Mouse (Mus musculus) CH12.LX (cell line): ENCODE measurements around the gene Sh2b2. TPM values are rescaled to one million over a fixed set of nuclear protein-coding genes. Genes with fewer than 3 reads are reported as not detected.
A peak's percentile ranks its signal among the peaks of the same experiment; 100 is the strongest.

Experiments
- DNase-seq: peaks from one replicate; pipeline ENCODE4 v3.0.0-alpha.2; 2013; ENCODE audit errors: extremely low read depth
- H3K27ac ChIP-seq: 2 replicates; pipeline ENCODE4 v1.5.1; 2012; ENCODE audit warnings: low read depth, mild to moderate bottlenecking, control low read depth, moderate library complexity; ENCODE audit not compliant: insufficient read depth
- H3K27me3 ChIP-seq: replicated peaks from 2 replicates; pipeline ENCODE3; 2012; ENCODE audit warnings: inconsistent platforms
- H3K36me3 ChIP-seq, 2 experiments: replicated peaks in 1 of 2; 2 replicates each; pipeline versions ENCODE3 to v1.6.1; 2012; ENCODE audit warnings: inconsistent platforms in 1 of 2, low read length in 1 of 2, mild to moderate bottlenecking in 1 of 2, mixed read lengths in 1 of 2, moderate library complexity in 1 of 2; ENCODE audit not compliant: control insufficient read depth in 1 of 2, insufficient read depth in 1 of 2
- H3K4me1 ChIP-seq, 2 experiments: 2 replicates each; pipeline ENCODE4 v1.6.1; 2012; ENCODE audit warnings: inconsistent platforms in 1 of 2, moderate library complexity in 1 of 2; ENCODE audit not compliant: insufficient read depth in 2 of 2, control insufficient read depth in 1 of 2
- H3K4me2 ChIP-seq: 2 replicates; pipeline ENCODE4 v1.6.1; 2012; ENCODE audit warnings: low read depth, mild to moderate bottlenecking, control low read depth; ENCODE audit not compliant: poor library complexity, insufficient read depth, severe bottlenecking
- H3K4me3 ChIP-seq, 3 experiments: fragments of 150-350 bp in 1 of 3; sonication (generic) in 1 of 3; replicated peaks in 1 of 3; 2 replicates each; pipeline versions ENCODE3 to v1.5.1; 2011 to 2012; ENCODE audit warnings: low read depth in 2 of 3, low read length in 2 of 3, mild to moderate bottlenecking in 2 of 3, moderate library complexity in 2 of 3, control low read depth in 1 of 3, improper control_type of control experiment in 1 of 3, inconsistent platforms in 1 of 3, mixed read lengths in 1 of 3; ENCODE audit not compliant: poor library complexity in 1 of 3
- H3K79me2 ChIP-seq: replicated peaks from 2 replicates; pipeline ENCODE4 v1.6.1; 2012; ENCODE audit warnings: mild to moderate bottlenecking, moderate library complexity; ENCODE audit not compliant: control insufficient read depth, poor library complexity, insufficient read depth, severe bottlenecking; ENCODE audit errors: extremely low read depth
- H3K9ac ChIP-seq: 2 replicates; pipeline ENCODE4 v1.6.1; 2012; ENCODE audit warnings: low read depth, mild to moderate bottlenecking, control low read depth, moderate library complexity; ENCODE audit not compliant: insufficient read depth
- H3K9me3 ChIP-seq: replicated peaks from 2 replicates; pipeline ENCODE3; 2012; ENCODE audit warnings: low read length, inconsistent platforms, mixed read lengths
- CTCF ChIP-seq, 2 experiments: IDR thresholded peaks in 1 of 2; conservative IDR thresholded peaks in 1 of 2; 2 replicates each; pipeline ENCODE4 v1.5.1; 2011 to 2012; ENCODE audit warnings: low read depth in 2 of 2, low read length in 2 of 2, improper control_type of control experiment in 1 of 2, inconsistent platforms in 1 of 2, mild to moderate bottlenecking in 1 of 2, moderate library complexity in 1 of 2
- E2F4 ChIP-seq: IDR thresholded peaks from 2 replicates; pipeline ENCODE4 v1.6.1; 2011; ENCODE audit warnings: low read depth, low read length, improper control_type of control experiment; ENCODE audit not compliant: insufficient replicate concordance
- ELF1 ChIP-seq: IDR thresholded peaks from 2 replicates; pipeline ENCODE4 v1.6.1; 2014; ENCODE audit warnings: low read depth, mild to moderate bottlenecking, inconsistent platforms, low read length, improper control_type of control experiment
- HCFC1 ChIP-seq: IDR thresholded peaks from 2 replicates; pipeline ENCODE4 v1.6.1; 2012; ENCODE audit warnings: low read depth, mild to moderate bottlenecking, inconsistent platforms, low read length, improper control_type of control experiment
- KAT2A ChIP-seq: IDR thresholded peaks from 2 replicates; pipeline ENCODE4 v1.6.1; 2012; ENCODE audit warnings: low read length, improper control_type of control experiment, inconsistent platforms; ENCODE audit not compliant: insufficient replicate concordance
- MEF2A ChIP-seq: IDR thresholded peaks from 2 replicates; pipeline ENCODE4 v1.6.1; 2014; ENCODE audit warnings: low read depth, mild to moderate bottlenecking, inconsistent platforms, low read length, improper control_type of control experiment, borderline replicate concordance
- POLR2A ChIP-seq: IDR thresholded peaks from 2 replicates; pipeline ENCODE4 v1.6.1; 2011; ENCODE audit warnings: low read depth, mild to moderate bottlenecking, improper control_type of control experiment, low read length
- RAD21 ChIP-seq: IDR thresholded peaks from 2 replicates; pipeline ENCODE4 v1.6.1; 2011; ENCODE audit warnings: low read depth, mild to moderate bottlenecking, low read length, improper control_type of control experiment, moderate library complexity
- RCOR1 ChIP-seq: conservative IDR thresholded peaks from 2 replicates; pipeline ENCODE4 v1.6.1; 2012; ENCODE audit warnings: low read depth, mild to moderate bottlenecking, inconsistent platforms, low read length, improper control_type of control experiment
- SIN3A ChIP-seq: IDR thresholded peaks from 2 replicates; pipeline ENCODE4 v1.6.1; 2012; ENCODE audit warnings: low read length, improper control_type of control experiment, inconsistent platforms
- SMC3 ChIP-seq: IDR thresholded peaks from 2 replicates; pipeline ENCODE4 v1.6.1; 2011; ENCODE audit warnings: low read depth, low read length, improper control_type of control experiment
- UBTF ChIP-seq: IDR thresholded peaks from 2 replicates; pipeline ENCODE4 v1.6.1; 2012; ENCODE audit warnings: low read depth, mild to moderate bottlenecking, inconsistent platforms, low read length, improper control_type of control experiment, moderate library complexity
- USF2 ChIP-seq: conservative IDR thresholded peaks from 2 replicates; pipeline ENCODE4 v1.6.1; 2011; ENCODE audit warnings: low read depth, low read length, improper control_type of control experiment
- ZC3H11A ChIP-seq: IDR thresholded peaks from 2 replicates; pipeline ENCODE4 v1.6.1; 2012; ENCODE audit warnings: low read depth, mild to moderate bottlenecking, inconsistent platforms, low read length, improper control_type of control experiment
- ZKSCAN1 ChIP-seq: IDR thresholded peaks from 2 replicates; pipeline ENCODE4 v1.6.1; 2012; ENCODE audit warnings: low read depth, inconsistent platforms, low read length, improper control_type of control experiment, borderline replicate concordance
- dilution Hi-C: fragments of 300-500 bp; cut with MboI; formaldehyde crosslinking; loops from 2 replicates; pipeline ENCODE4 v1.14.3; 2020; ENCODE audit warnings: low sequenced_read_pairs; ENCODE audit not compliant: extremely low pct_unique_long_range_greater_than_20kb, extremely low pct_ligation_motif_present
- in situ Hi-C: fragments of 300-500 bp; cut with MboI; formaldehyde crosslinking; loops from 3 replicates; pipeline ENCODE4 v1.14.3; 2019; ENCODE audit warnings: low sequenced_read_pairs, low pct_ligation_motif_present, low pct_unique_long_range_greater_than_20kb, mixed read lengths
- polyA plus RNA-seq: library from polyadenylated mRNA; unstranded; fragments of >175 nt; gene quantifications from 2 replicates; pipeline ENCODE4 v1.2.1, GENCODE M21; 2012; ENCODE audit warnings: low read depth; ENCODE audit not compliant: insufficient read length
- total RNA-seq, 2 experiments: library from RNA; depleted of rRNA; stranded (reverse); fragments of 300-350 nt in 1 of 2; fragments of >200 nt in 1 of 2; gene quantifications; 2 replicates each; pipeline ENCODE4 v1.2.3; 2012 to 2014

The Sh2b2 gene
- total and polyA plus RNA-seq, 3 experiments, result 8.5 to 27.8 (median 17.9) TPM

DNA sequence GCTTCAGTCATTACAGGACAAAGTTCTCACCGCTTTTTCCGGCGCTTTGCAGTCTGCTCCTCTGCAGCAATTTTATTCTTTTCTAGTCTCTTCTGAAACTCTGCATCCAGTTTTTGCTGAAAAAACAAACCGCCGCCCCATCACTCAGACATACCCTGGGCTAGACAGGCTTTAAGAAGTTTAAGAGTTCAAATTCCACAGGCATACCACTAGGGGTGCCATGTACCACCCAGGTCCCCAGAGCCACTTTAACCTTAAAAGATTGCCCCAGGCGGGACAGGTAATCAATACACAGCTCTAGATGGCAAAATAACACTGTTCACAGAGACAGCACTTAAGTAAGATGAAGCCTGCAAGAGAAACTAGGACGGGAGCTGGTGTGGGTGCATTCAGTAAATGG, 54.5 kb downstream of the Sh2b2 start:
- H3K27me3 ChIP-seq, result no peaks in the 10 kb centered on the region
- DNase-seq, result no peak
- H3K36me3 ChIP-seq, result peaks cover 63 to 91% of the 10 kb centered on the region in 2 experiments
- TF ChIP-seq CTCF (conservative IDR thresholded peaks at IDR 0.05 in 1 of 2, IDR thresholded peaks at IDR 0.05 in 1 of 2; ENCODE audit: low read depth in 2 of 2, low read length in 2 of 2), result peak in 1 of 2 experiments; percentile 46; a peak in 2 of 4 replicates
- TF ChIP-seq MEF2A, result no peak
- no peak overlapping the region for H3K9ac ChIP-seq
- peaks cover 0 to 10% of the 10 kb centered on the region in 2 experiments; a peak in 1 of 4 replicates for H3K4me1 ChIP-seq
- no peaks in the 10 kb centered on the region for H3K9me3 ChIP-seq
- H3K79me2 ChIP-seq, result no peaks in the 10 kb centered on the region
- dilution Hi-C loops (no loop called here), in situ Hi-C loops (no loop called here)
- no peak overlapping the region for H3K4me2 ChIP-seq
- no peak overlapping the region for H3K4me3 ChIP-seq
- no peak overlapping the region for H3K27ac ChIP-seq

DNA sequence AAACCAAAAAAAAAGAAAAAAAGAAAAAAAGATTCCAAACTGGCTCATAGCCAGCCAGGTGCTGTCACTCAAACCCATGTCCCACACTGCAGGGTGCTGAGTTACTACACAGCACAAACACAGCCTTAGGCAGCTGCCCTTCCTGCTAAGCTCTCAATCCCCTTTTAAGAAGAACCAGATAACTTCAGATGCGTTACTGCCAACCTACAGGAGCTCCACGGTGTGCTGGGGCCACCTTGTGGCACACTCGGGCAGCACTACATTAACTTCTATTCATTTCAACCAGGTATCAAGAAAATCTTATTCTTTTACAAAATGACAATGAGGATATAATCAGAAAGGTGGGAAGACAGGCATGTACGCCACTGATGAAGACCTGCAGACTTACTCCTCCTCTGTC, 59.6 kb downstream of the Sh2b2 start:
- H3K4me2 ChIP-seq, result no peak overlapping the region
- H3K79me2 ChIP-seq, result no peaks in the 10 kb centered on the region
- in situ Hi-C loops, result no loop called here
- H3K36me3 ChIP-seq, result peaks cover 63 to 86% of the 10 kb centered on the region in 2 experiments
- H3K4me3 ChIP-seq, result no peak overlapping the region
- H3K27me3 ChIP-seq, result no peaks in the 10 kb centered on the region
- DNase-seq, result peak; percentile 48
- peaks cover 8 to 14% of the 10 kb centered on the region in 2 experiments; a peak in 3 of 4 replicates for H3K4me1 ChIP-seq
- no peak for TF ChIP-seq UBTF
- TF ChIP-seq SMC3, result peak; percentile 70
- no peak for TF ChIP-seq E2F4
- peak; percentile 59 to 91 for TF ChIP-seq CTCF (conservative IDR thresholded peaks at IDR 0.05 in 1 of 2, IDR thresholded peaks at IDR 0.05 in 1 of 2; ENCODE audit: low read depth in 2 of 2, low read length in 2 of 2)
- TF ChIP-seq MEF2A, result no peak
- TF ChIP-seq RAD21, result peak; percentile 84
- no peak for TF ChIP-seq SIN3A
- peak; percentile 1; the same call in 1 of the 2 replicates for TF ChIP-seq ZC3H11A
- no peak for TF ChIP-seq ZKSCAN1
- TF ChIP-seq ELF1, result peak; percentile 10; the same call in 1 of the 2 replicates
- no peak for TF ChIP-seq KAT2A
- no peak for TF ChIP-seq USF2
- peak; percentile 35 for TF ChIP-seq HCFC1
- TF ChIP-seq POLR2A, result no peak
- no peak for TF ChIP-seq RCOR1
- TF ChIP-seq, all 38 proteins: peak for 6
- dilution Hi-C loops, result no loop called here
- H3K27ac ChIP-seq, result no peak overlapping the region
- H3K9me3 ChIP-seq, result no peaks in the 10 kb centered on the region
- no peak overlapping the region for H3K9ac ChIP-seq
